ENCODE assay signal across 7 mouse cellular contexts in the genomic region with DNA sequence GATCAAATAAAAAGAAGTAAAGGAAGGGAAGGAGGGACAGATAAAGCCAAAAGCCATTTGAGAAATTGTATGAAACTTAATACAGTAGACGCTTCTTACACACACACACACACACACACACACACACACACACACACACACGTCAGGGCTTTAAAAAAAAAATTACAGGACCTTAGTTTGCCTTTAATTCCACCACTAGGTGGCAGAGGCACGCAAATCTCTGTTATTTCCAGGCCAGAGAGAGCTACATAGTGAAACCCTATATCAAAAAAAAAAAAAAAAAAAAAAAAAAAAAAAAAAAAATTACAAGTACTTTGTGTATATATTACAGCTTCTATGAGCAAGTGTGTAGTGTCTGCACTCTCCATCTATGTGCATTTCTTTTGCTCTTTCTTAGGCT.
DNase-seq lines count a peak whose midpoint lies in the region; ATAC-seq and TF ChIP-seq lines count a peak whose summit lies in the region.

No protein-coding gene starts in this region.

- TF ChIP-seq EP300 in CH12.LX (IDR thresholded peaks at IDR 0.05; ENCODE audit: low read length): no peak

- DNase-seq in CH12.LX (ENCODE audit: extremely low read depth) (peak; percentile 75), Patski (ENCODE audit: low read depth, low spot score) (no peak)
- peak; percentile 58 for DNase-seq in cerebellum, adult 9-11 months
- peak; percentile 9 for DNase-seq in gastrocnemius, postnatal 25 days
- DNase-seq in retina, embryonic 14.5 days (ENCODE audit: low spot score): peak; percentile 80

- TF ChIP-seq CTCF in CH12.LX (conservative IDR thresholded peaks at IDR 0.05 in 1 of 2, IDR thresholded peaks at IDR 0.05 in 1 of 2; ENCODE audit: low read depth in 2 of 2, low read length in 2 of 2) (peak in 1 of 2 experiments; percentile 75; a peak in 2 of 4 replicates), Patski (IDR thresholded peaks at IDR 0.05) (peak; percentile 49)

- no peak overlapping the region for H3K27ac ChIP-seq in CH12.LX (ENCODE audit: insufficient read depth, low read depth)
- no peak overlapping the region for H3K27ac ChIP-seq in kidney, embryonic 16.5 days (ENCODE audit: low read length)
- H3K27ac ChIP-seq in lung, embryonic 15.5 days: no peak overlapping the region

- TF ChIP-seq POLR2A in CH12.LX (IDR thresholded peaks at IDR 0.05; ENCODE audit: low read depth, low read length): no peak

- H3K4me1 ChIP-seq in CH12.LX (ENCODE audit: control insufficient read depth in 1 of 2, insufficient read depth in 2 of 2): no peaks in the 10 kb centered on the region
- H3K4me1 ChIP-seq in kidney, embryonic 16.5 days (ENCODE audit: insufficient read depth, low read length): no peaks in the 10 kb centered on the region
- no peaks in the 10 kb centered on the region for H3K4me1 ChIP-seq in lung, embryonic 15.5 days

- H3K4me2 ChIP-seq in CH12.LX (ENCODE audit: insufficient read depth, low read depth, poor library complexity, severe bottlenecking): no peak overlapping the region
- H3K4me2 ChIP-seq in kidney, embryonic 16.5 days (replicated peaks; ENCODE audit: low read depth, low read length): no peak overlapping the region
- no peak overlapping the region for H3K4me2 ChIP-seq in lung, embryonic 15.5 days

- no peaks in the 10 kb centered on the region for H3K27me3 ChIP-seq in CH12.LX (replicated peaks)
- no peaks in the 10 kb centered on the region for H3K27me3 ChIP-seq in Patski
- H3K27me3 ChIP-seq in kidney, embryonic 16.5 days (ENCODE audit: insufficient read depth, low read length): no peaks in the 10 kb centered on the region
- no peaks in the 10 kb centered on the region for H3K27me3 ChIP-seq in lung, embryonic 15.5 days

- CTCF ChIA-PET in Patski (lab: Charles Lee): interaction anchor here (0.6 to 2.4 kb wide), 14 partner anchors 8 to 395 kb away, joined by 3 to 11 read pairs (median 3); partner anchors contain the start of gene Xrcc2

- H3K4me3 ChIP-seq in CH12.LX (replicated peaks in 1 of 3; ENCODE audit: low read depth in 2 of 3, low read length in 2 of 3, poor library complexity in 1 of 3): no peak overlapping the region
- H3K4me3 ChIP-seq in kidney, embryonic 16.5 days (ENCODE audit: low read length): no peak overlapping the region
- no peak overlapping the region for H3K4me3 ChIP-seq in lung, embryonic 15.5 days

- no peaks in the 10 kb centered on the region for H3K79me2 ChIP-seq in CH12.LX (replicated peaks; ENCODE audit: control insufficient read depth, extremely low read depth, insufficient read depth, poor library complexity, severe bottlenecking)

- peak; percentile 64 for TF ChIP-seq RAD21 in CH12.LX (IDR thresholded peaks at IDR 0.05; ENCODE audit: low read depth, low read length)

- no peak overlapping the region for H3K9ac ChIP-seq in CH12.LX (ENCODE audit: insufficient read depth, low read depth)
- no peak overlapping the region for H3K9ac ChIP-seq in kidney, embryonic 16.5 days (replicated peaks; ENCODE audit: low read length)
- H3K9ac ChIP-seq in lung, embryonic 15.5 days: no peak overlapping the region

- no peaks in the 10 kb centered on the region for H3K9me3 ChIP-seq in CH12.LX (replicated peaks; ENCODE audit: low read length)
- no peaks in the 10 kb centered on the region for H3K9me3 ChIP-seq in kidney, embryonic 16.5 days (ENCODE audit: low read length)
- H3K9me3 ChIP-seq in lung, embryonic 15.5 days: no peaks in the 10 kb centered on the region

- dilution Hi-C loops in CH12.LX (cut with MboI; ENCODE audit: extremely low pct_ligation_motif_present, extremely low pct_unique_long_range_greater_than_20kb, low sequenced_read_pairs): no loop called here

- POLR2A ChIA-PET in Patski (lab: Charles Lee): interaction anchor here (0.7 to 1.3 kb wide), 2 partner anchors 10 to 45 kb away, joined by 3 to 6 read pairs; no protein-coding TSS in a partner anchor

- WGBS in kidney, embryonic 16.5 days: 22% methylated on average over 3 of the region's 3 CpGs
- WGBS in lung, embryonic 15.5 days: 19% methylated on average over 3 of the region's 3 CpGs

- H3K36me3 ChIP-seq in CH12.LX (replicated peaks in 1 of 2; ENCODE audit: control insufficient read depth in 1 of 2, insufficient read depth in 1 of 2, low read length in 1 of 2): no peaks in the 10 kb centered on the region
- no peaks in the 10 kb centered on the region for H3K36me3 ChIP-seq in kidney, embryonic 16.5 days (ENCODE audit: insufficient read depth, low read length)
- no peaks in the 10 kb centered on the region for H3K36me3 ChIP-seq in lung, embryonic 15.5 days

- ATAC-seq in Patski: no peak
- peak; percentile 73; the same call in 1 of the 2 replicates for ATAC-seq in kidney, embryonic 16.5 days (ENCODE audit: low FRiP score, low TSS enrichment)
- ATAC-seq in lung, embryonic 15.5 days (ENCODE audit: borderline replicate concordance, extremely low read depth, low FRiP score, low TSS enrichment): peak; percentile 42; the same call in 1 of the 2 replicates

- in situ Hi-C loops in CH12.LX (cut with MboI; ENCODE audit: low pct_ligation_motif_present, low pct_unique_long_range_greater_than_20kb, low sequenced_read_pairs): no loop called here
- in situ Hi-C loops in Patski (cut with MboI; ENCODE audit: low pct_unique_long_range_greater_than_20kb): no loop called here

TF ChIP-seq in CH12.LX, 34 proteins besides CTCF, POLR2A, EP300 and RAD21:
- TF ChIP-seq SMC3 (IDR thresholded peaks at IDR 0.05; ENCODE audit: low read depth, low read length) (peak; percentile 77), MAZ (IDR thresholded peaks at IDR 0.05; ENCODE audit: low read depth, low read length) (no peak), JUN (IDR thresholded peaks at IDR 0.05; ENCODE audit: insufficient read depth, low read depth, low read length) (no peak), TBP (conservative IDR thresholded peaks at IDR 0.05; ENCODE audit: low read depth, low read length) (no peak), MAX (IDR thresholded peaks at IDR 0.05; ENCODE audit: low read length) (no peak), UBTF (IDR thresholded peaks at IDR 0.05; ENCODE audit: low read depth, low read length) (no peak), TCF12 (IDR thresholded peaks at IDR 0.05; ENCODE audit: low read depth, low read length) (no peak), NELFE (IDR thresholded peaks at IDR 0.05; ENCODE audit: low read depth, low read length) (no peak), ZNF384 (IDR thresholded peaks at IDR 0.05; ENCODE audit: low read depth, low read length) (peak; percentile 98), E2F4 (IDR thresholded peaks at IDR 0.05; ENCODE audit: insufficient replicate concordance, low read depth, low read length) (no peak), BHLHE40 (IDR thresholded peaks at IDR 0.05; ENCODE audit: low read depth, low read length) (no peak)
